Mouse (Mus musculus): ENCODE measurements around the gene Zmiz1.

Gene Zmiz1

DNA sequence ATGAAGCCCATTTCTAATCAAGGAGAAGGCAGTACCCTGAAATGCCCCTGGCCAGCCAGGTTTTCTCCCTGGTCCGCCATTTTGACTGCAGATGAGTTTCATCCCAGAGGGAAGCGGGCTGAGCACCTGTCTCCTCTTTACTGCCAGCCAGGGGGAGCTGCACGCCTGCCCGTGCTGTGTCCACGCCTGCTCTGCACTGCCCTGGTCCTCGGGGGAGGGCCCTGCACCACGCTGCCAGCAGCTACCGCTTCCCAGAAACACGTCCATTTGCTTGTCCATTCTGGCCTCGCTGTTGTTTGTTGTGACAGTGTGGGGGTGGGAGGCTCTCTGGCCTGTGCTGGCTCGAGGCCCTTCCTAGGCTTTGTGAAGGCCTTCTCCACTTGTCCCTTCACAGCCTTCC lies 201.7 kb downstream of the Zmiz1 start:
- peak; percentile 57 for DNase-seq

DNA sequence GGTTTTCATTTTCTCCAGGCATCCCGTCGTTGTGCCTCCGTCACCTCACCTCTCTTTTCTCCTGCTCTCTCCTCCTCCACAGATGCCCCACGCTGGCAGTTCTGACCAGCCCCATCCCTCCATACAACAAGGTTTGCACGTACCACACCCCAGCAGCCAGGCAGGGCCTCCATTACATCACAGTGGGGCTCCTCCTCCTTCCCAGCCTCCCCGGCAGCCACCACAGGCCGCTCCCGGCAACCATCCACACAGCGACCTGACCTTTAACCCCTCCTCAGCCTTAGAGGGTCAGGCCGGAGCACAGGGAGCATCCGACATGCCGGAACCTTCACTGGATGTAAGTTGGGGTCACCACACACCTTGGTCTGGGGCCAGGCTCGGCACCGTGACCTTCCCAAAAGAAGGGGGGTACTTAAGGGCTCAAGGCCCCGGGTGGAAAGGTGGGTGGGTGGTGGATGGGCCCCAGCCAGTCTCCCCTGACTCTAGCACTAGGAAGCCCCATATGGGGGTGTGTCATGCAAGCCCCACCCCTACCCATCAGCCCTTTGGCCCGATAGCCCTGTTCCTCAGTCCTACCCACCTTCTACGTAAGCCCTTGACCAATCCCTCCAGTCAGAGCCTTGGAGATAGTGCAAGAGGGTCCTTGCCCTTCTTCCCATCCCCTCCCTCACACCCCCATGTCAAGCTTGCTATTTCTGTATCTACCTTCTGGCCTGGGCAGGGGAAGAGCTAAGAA lies 202.4 kb downstream of the Zmiz1 start:
- DNase-seq = peak; percentile 34

DNA sequence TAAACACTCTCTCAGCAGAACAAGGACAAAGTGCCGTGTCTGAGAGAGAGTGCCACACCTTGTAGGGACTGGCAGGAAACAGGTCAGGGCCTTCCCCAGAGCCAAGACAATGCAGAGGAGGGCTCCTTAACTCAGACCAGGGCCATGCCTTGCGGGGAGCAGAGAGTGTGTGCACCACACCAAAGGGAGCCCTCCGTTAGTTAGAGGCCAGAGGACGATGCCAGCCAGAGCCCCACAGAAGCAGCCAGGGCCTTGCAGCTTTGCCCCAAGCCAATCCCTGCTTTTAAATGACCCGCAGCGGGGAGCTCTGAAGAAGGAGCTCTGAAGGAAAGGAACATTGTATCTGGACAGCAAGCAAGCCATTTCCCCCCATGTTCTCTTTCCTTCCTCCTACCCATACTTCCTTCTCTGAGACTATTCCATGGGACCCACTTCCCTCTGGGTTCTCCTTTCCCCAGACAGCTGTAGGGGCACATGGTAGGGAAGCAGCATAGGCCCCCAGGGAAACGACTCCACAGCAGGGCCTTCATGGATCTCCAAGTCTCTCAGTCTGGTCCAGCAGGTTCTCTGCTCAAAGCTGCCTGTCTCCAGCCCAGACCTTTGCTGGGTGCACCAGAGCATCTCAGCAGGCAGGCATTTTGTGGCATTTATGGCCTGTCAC lies 204.8 kb downstream of the Zmiz1 start:
- DNase-seq = peak; percentile 10

DNA sequence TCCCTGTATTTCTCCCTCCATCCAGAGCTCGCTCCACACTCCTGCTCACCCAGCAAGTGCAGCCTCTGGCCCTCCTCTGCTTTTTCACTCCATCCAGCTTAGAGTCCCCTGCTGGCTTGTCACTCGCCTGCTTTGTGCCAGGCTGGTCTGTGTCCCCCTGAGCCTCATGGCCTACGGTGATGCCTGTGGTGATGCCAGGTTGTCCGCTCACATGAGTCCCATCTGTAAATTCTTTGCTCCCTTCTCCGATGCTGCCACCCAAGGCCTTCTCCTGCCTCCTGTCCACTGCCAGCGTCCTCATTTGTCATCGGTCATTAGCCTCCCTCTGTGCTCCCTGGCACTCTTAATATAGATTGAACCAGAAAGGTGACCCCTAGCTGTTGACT lies 205.3 kb downstream of the Zmiz1 start:
- DNase-seq = peak; percentile 36

DNA sequence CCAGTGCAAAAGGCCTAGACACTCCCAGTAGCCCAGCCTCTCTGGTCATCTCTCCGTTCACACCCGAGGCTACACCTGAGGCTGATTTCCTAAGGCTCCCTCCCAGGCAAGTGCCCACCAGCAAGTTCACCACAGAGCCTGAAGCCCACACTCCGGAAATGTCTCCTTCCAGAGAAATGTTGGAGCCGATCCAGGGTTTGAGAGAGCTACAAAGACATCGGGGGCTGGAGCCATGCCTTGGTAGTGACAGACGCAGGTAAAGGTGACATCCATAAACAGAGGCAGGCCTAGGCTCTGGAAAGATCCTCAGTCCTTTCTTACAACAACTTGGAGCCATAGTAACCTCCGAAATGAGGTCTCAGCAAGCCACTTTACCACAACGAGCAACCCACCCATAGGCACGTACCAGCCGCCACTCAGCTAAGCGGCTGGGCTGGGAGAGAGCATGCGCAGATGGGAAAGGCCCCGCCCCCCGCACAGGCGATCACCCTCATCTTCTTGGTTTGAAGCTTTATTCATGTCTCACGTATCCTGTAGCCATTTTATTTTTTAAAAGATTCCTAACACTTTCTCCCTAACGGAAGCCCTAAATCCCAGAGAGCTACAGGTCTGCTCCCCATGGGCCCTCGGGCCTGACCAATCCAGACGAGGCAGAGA lies 206.5 kb downstream of the Zmiz1 start:
- DNase-seq = peak; percentile 40

DNA sequence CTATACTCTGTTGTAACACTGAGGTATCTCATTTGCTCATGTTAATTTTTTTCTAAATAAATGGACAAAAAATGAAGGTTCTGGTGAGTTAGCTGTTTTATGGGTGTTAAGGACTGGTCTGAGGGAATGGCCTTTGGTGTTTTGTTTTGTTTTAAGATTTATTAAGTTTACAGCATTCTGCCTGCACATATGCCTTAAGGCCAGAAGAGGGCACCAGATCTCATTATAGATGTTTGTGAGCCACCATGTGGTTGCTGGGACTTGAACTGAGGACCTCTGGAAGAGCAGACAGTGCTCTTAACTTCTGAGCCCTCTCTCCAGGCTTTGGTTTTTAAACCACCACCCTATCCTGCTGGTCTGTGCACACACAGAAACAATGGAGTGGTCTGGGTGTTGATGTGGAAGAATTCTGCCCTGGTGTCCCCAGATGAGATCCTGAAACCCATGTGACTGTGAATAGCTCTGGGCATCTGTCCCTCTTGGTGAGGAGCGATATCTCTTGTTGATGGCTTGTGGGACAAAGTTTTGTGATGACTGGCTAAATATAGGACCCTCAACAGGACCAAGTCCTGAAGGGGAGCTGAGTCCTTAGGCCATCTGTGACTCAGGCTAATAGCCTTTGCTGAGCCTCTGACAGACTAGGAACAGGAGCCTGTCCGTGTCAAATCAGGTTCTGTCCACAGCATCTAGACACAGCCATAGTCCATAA lies 207.8 kb downstream of the Zmiz1 start:
- peak; percentile 22 for DNase-seq

DNA sequence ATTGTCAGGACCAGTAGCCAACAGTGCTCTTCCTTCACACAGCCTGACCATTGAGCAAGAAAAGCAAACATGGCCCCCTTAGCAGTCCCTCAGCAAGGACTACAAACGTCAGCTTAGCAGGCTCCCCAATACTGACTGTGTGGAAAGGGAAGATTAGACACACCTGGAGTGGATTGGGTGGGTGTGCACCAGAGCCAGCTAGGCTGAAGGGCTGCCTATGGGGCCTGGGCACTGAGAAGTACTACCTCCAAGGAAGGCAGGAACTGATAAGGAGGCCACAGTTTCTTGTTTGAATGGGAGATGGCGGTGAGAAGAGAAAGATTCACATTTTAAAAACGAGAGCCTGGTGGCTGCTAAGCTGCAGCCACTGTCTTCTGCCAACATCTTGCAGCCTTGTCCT lies 208.6 kb downstream of the Zmiz1 start:
- DNase-seq = no peak

DNA sequence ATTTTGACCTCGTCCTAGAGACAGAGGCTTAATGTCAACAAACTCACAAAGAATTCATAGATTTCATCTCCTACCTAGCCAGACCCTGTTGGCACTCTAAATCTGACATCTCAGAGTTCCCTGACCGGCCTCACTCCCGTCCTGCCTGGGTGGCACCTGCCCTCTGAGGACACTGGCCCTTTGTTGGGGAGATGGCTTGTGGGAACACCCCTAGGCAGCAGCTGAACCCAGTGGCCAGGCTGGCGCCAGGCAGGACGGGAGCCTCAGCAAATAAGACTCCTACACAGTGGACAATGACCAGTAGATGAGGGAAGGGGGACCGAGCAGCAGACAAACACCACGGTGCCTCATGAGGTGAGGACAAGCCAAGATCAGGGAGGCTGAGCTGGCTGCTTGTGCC lies 220.6 kb downstream of the Zmiz1 start:
- no peak for DNase-seq

DNA sequence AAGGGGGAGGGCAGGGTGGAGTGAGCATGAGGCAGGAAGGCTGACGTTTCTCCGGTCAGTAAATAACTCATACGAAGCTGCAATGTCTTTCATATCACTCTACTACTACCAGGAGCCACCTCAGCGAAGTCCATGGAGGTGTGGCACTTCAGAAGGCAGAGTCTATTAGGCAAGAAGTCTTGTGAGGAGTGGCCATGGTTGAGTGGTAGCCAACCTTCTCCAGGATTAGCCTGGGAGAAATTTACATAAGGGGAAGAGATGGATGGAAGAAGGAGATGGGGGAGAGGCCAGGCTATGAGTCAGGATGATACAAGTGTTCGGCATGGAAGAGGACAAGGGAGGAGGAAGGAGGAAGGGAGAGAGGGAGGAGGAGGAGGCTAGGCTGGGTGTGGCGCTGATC lies 223.0 kb downstream of the Zmiz1 start:
- no peak for DNase-seq

DNA sequence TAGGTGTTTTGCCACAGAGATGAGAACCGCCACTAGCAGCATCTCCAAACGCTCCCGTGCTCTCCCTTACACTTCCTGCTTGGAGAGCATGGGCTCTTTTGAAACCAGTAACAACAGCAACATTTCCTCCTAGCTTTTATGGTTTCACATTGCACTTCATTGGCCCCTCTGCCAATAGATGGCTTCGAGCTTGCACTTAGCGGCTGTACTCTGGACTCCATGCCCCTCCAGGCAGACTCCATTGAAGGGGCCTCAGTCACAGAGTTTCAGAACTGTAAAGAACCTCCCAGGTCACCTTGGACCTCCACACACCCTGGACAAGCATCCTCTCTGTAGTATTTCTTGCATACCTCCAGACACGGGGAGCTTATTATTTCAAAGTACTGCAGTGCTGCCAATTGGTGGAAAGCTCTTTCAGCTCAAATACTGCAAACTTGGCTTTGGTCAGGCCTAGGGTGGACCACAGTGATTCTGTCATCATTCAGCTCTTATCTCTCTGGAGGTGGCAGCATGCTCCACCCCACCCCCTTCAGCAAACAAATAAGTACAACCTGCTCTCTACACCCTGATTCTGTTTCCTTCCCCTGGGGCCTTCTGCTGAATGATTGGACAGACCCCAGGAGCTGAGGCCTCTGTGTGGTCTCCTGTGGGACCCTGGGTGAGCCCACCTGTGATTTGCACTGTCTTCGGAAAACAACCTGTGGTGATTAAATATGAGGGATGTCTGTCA lies 227.4 kb downstream of the Zmiz1 start:
- no peak for DNase-seq

DNA sequence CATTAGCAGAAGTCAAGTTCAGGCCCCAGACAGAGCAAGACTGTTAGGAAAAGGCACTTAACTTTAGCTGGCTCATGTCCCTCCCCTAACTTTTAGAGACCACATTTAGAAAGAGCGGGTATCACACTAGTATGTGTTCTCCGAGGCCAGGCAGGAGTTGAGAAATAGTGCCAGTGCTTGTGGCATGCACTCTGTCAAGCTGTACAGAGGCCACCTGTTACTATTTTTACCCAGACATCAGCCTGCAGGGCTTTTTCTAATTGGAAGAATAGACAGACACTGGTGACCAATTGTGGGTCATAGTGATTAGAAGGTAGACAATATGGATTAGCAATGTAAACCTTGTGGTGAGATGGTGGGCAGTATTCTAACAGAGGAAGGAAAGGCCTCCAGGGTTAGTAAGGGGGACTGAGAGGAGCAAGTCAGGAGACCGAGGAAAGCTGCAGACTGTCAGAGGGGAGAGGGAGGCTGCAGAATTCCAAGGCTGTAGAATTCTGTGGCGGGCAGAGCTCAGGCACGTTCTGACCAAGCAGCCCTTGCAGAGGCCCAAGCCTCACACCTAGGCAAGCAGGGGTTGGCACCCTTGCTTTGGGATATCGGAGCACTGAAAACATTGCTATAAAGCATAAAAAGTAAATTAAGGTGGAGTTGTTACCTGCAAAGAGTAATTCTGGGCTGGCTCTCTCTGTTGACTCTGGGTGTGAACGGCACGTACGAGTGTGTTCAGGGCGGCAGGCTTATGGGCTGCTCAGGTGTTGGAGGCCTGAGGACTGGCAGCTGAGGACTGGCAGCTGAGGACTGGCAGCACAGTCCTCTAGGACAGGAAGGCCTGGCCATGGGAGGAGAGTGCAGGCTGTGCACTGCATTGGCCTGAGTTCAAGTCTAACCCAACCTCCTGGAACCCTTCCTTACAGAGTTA lies 228.3 kb downstream of the Zmiz1 start:
- DNase-seq = no peak

DNA sequence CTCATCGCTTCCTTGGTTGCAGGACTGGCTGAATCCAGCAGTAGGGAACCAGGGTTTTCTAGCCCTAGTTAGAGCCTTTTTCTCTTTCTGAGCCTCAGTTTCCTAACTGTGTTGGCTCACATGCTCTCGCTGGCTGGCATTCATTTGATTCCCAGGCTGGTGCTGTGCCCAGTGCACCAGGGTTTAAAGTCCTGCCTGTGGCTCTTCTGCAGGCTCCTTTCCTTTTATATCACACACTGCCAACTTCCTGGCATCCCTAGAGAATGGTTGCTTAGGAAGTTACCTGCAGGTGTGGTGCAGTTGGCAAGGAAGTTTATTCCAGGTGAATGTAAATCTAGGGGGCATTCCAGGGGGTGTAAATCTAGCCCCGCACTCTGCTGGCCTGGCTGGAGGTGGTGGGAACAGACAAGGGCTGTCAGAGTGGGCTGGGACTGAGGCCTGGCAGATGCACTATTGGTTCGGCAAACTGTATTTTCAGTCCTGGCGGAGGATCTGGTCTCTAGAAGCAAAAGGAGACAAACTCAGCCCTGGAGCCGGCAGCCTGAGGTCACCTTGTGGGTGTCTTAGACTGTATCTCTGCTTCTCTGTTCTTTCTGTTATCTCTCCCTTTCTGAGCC lies 234.4 kb downstream of the Zmiz1 start:
- DNase-seq = no peak

DNA sequence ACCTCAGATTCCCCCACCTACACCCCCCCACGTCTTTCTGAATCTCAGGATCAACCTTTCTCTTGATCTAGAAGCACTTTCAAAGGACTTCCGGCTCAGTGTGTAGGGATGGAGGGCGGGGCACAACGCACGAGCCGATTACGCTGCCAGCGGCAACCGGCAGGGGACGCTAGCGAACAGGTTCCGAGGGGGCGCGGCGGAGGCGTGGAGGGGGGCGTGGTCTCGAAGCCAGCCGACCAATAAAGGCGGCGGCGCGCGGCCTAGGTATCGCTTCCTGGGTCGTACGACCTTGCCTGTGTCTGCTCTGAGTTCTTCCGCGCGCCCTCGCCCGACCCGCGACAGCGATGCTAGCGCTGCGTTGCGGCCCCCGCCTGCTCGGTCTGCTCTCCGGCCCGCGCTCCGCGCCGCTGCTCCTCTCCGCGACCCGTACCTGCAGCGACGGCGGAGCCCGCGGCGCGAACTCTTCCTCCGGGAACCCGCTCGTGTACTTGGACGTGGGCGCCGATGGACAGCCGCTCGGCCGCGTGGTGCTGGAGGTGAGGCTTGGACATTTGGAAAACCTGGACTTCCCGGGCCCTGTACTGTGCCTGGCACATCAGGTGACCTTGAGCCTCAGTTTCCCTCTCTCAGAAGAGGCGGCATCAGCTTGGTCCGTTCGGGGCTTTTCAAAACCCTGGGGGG lies 235.0 kb downstream of the Zmiz1 start, which contains the start of gene Ppif:
Gene Ppif (plus strand): TSS at position 267 of the 681 bp plus-strand sequence.
- DNase-seq = peak; percentile 95

DNA sequence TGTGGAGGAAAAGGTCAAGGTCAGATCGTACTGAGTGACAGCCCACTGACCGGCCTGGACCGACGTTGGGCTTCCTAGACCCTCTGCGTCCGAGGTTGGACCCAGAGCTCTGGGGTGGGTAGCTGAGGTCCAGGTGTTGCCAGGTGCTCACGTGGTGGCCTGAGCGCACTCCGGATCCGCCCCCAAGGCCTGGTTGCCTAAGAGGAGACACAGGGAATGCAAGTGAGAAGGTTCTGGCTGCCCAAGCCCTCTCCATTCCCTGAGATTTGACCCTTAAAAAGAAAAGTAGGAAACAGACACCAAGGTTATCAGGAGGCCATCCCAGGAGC lies 235.5 kb downstream of the Zmiz1 start:
- DNase-seq = no peak

DNA sequence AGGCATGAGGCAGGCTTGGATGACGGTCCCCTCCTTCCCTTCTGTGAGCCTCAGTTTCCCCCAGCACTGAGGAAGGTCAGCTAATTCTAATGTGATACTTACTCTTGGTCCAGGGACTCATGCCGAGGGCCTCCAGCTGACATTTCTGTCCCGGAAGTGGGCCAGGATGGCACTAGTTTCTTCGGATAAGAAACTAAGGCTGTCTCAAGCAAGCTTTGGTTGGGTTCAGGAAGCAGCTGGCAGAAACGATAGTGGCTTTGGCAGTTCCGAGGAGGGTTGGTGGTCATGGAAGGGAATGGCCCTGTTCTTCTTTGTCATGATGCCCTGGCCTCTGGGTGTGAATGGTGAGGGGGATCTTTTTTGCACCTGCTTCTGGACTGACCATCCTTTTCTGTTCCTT lies 236.1 kb downstream of the Zmiz1 start:
- peak; percentile 28 for DNase-seq

DNA sequence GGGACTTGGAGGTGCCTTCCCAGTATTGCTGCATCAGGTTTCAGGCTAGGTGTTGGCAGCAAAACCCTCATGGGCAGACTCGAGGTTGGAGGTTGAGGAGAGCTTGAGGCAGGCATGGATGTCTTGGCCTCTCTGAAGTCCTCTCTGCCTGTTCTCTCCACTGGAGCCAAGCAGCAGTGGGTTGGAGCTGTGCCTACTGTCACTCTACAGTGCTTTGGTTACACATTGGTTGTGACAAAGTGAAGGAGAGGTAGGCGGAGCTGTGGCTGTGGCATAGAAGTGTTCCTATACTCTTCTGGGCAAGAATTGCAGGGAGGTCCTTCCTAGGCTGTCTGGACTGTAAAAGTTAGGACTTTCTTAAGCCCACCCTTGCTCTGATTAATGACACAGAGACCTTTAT lies 237.4 kb downstream of the Zmiz1 start:
- DNase-seq = peak; percentile 21

DNA sequence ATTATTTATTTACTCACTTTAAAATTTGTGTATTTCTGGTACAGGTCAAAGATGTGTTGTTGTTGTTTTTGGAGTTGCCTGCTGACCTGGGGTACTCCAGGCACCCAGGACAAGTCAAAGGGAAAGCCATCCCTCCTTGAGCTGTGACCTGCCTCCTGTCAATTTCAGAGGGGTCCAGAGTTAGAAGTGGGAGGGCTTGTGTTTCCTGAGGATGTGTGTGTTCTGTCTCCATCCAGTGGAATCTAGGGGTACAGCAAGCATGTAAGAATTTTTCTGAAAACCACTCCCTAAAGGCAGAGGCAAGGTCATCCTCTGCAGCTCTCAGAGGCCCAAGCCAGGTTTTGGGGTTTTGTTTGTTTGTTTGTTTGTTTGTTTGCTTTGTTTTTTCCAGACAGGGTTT lies 243.0 kb downstream of the Zmiz1 start:
- peak; percentile 22 for DNase-seq

DNA sequence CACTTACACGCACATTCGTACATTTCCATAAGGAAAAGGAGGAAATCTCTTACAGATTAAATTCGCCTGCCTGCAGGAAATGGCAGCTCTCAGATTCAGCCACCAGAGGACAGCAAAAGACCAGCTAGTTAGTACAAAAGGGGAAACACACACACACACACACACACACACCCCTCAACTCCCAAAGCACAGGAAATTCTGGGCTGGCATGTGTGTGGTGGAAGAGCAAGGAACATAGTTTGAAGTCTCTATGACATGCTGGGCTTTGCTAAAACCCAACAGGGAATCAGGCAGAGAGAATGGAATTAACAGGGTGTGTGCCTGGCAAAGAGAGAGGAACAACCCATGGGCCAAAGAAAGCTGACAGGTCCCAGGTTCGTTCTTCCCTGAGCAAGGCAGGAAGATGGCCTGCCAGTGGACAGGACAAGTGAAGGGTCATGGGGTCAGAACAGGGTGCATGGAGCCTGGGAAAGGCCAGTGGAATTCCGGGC lies 248.8 kb downstream of the Zmiz1 start:
- DNase-seq = no peak

DNA sequence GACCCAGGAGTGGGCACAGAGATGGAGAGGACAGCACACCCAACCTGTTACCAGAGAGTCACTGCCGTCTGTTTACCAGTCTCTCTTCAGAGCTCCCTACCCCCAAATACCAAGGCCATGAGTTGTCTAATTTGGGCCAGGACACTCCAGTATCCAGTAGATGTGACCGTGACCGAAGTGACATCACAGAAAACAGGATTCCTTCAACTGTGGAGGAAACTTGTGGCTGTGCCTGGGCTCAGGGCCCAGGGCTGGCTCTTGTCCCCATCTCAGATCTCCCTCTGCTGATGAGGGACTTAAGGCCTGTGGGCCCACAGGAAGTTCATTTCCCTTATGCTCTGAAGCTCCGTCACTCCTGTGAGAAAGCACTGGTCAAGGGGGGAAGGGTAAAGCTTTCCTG lies 249.5 kb downstream of the Zmiz1 start:
- no peak for DNase-seq

DNA sequence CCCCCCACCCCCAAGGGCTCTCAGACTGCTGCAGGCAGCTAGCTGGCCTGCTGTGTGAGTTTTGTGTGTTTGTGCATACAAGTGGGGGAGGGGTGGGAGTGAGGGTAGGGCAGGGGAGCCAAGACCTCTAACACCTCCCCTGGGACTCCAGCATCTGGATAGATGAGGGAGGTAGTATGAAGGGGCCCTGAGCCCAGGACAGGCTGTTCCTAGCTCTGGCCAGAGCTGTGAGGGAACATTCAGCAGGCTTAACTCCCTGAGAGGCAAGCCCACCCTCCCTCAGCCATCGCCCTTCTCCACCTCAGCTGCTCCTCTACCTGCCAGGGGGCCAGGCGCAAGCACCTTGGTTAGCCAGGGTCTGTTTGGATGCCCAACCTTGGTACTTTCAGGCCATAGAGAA lies 249.9 kb downstream of the Zmiz1 start:
- DNase-seq = no peak

DNA sequence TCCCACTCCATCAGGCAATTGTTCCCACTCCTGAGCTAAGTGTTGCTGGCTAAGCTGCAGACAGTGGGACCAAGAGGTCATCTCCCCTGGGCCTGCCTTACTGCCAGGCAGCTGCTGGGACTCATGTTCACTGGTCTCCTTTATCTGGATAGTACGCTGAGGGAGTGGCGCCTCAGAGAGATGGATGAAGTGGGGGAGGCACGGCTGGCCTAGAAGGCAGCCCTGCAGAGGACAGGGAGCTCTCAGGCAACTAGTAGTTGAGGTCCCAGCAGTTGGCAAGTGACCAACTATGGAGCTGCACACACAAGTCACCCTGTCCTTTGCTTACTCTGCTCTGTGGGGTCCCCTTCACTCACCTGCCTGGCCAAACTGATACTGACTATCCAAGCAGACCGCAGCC lies 251.1 kb downstream of the Zmiz1 start:
- no peak for DNase-seq
